Mouse (Mus musculus) kidney, adult 2 months (tissue): ENCODE measurements around the gene Fads6. TPM values are rescaled to one million over a fixed set of nuclear protein-coding genes. Genes with fewer than 3 reads are reported as not detected.
A peak's percentile ranks its signal among the peaks of the same experiment; 100 is the strongest.

Source experiments
- DNase-seq: peaks from one replicate; pipeline ENCODE4 v3.0.0; 2021
- H3K27ac ChIP-seq: fragments of 200-500 bp; 2 replicates; pipeline ENCODE4 v1.5.1; 2012; ENCODE audit warnings: low read depth, low read length, control low read depth, inconsistent platforms; ENCODE audit not compliant: insufficient read depth
- H3K27me3 ChIP-seq: fragments of 200-500 bp; replicated peaks from 2 replicates; pipeline ENCODE4 v1.6.1; 2012; ENCODE audit warnings: mild to moderate bottlenecking, moderate library complexity, low read length, inconsistent platforms; ENCODE audit not compliant: control insufficient read depth, insufficient read depth
- H3K36me3 ChIP-seq: fragments of 200-500 bp; 2 replicates; pipeline ENCODE4 v1.6.1; 2012; ENCODE audit warnings: mild to moderate bottlenecking, moderate library complexity, low read length, inconsistent platforms; ENCODE audit not compliant: control insufficient read depth, insufficient read depth
- H3K4me1 ChIP-seq: fragments of 200-500 bp; 2 replicates; pipeline ENCODE4 v1.6.1; 2011; ENCODE audit warnings: low read length; ENCODE audit not compliant: control insufficient read depth, insufficient read depth
- H3K4me3 ChIP-seq: fragments of 200-500 bp; 2 replicates; pipeline ENCODE4 v1.5.1; 2011; ENCODE audit warnings: mild to moderate bottlenecking, low read depth, low read length, control low read depth; ENCODE audit not compliant: insufficient read depth
- CTCF ChIP-seq: fragments of 200-500 bp; conservative IDR thresholded peaks from 2 replicates; pipeline ENCODE4 v1.5.1; 2011; ENCODE audit warnings: low read depth, mild to moderate bottlenecking, control low read depth, low read length, moderate library complexity, mixed read lengths; ENCODE audit not compliant: insufficient read depth, insufficient read length
- POLR2A ChIP-seq: fragments of 200-500 bp; IDR thresholded peaks from one replicate; pipeline ENCODE4 v1.6.1; 2011; ENCODE audit warnings: low read depth, low read length, control low read depth
- WGBS: fragments of 180-500 bp; shearing (Covaris S2); methylation state at CpG from one replicate; pipeline ENCODE4 v1.1.7; 2018; 5-methylcytosine and 5-hydroxymethylcytosine counted together
- polyA plus RNA-seq: library from polyadenylated mRNA; depleted of rRNA; stranded (reverse); fragments of >200 nt; gene quantifications from 2 replicates; pipeline ENCODE4 v1.2.3, GENCODE M21; 2012

Gene Fads6
- polyA plus RNA-seq, 1 experiment: 14.0 TPM

DNA sequence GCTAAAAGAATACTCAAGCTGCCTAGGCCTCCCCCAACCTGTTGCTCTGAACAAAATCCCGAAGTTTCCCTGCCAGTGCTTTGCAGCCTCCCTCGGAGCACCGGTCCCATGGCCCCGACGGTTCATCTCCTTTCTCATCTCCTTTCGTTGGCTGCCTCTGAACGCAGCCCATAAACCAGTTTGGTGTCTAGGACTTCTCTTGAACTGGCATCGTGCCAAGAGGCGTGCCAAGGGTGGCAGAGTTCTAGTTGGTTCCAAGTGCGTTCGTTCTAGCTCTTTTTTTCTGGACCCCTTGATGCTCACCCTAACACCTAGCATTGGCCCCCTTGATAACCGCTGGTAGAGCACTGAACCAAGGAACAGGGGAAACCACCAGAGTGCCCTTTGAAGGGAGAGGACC is 37.8 kb upstream of the Fads6 start:
- peak; percentile 42 for DNase-seq
- H3K4me3 ChIP-seq: no peak overlapping the region

DNA sequence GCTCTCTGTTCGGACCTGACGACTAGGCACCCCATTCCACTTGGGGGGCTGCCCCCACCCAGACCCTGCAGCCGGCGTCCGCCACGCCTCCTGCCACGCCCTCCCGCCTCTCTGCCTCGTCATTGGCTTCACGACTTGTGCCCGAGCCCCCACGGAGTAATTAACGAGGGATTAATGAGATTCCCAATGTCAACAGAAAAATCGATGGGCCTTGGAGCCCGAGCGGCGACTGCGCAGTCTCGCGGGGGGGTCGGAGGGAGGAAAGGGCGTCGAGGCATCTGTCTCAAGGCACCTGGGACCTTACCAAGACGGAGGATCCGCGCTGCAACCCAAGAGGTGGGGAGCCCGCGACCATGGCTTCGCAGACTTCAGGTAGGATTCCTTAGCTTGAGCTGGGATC is 37.1 kb upstream of the Fads6 start, which contains the start of gene Otop3:
Otop3 (plus strand) TSS at position 201 of the 400 bp plus-strand sequence.
- Histone ChIP-seq H3K4me3 (no peak within 1 kb of the TSS), H3K27ac (no peak within 1 kb of the TSS), H3K36me3 (no peaks in the 10 kb centered on the region), H3K4me1 (peaks cover 5% of the 10 kb centered on the region; the same call in 1 of the 2 replicates), H3K27me3 (no peaks in the 10 kb centered on the region)
- TF ChIP-seq CTCF (no peak), POLR2A (no peak)
- no peak for DNase-seq
- 8% methylated on average over 29 of the region's 29 CpGs for WGBS

More for the DNA sequence above, 37.8 kb upstream of the Fads6 start:
- no peaks in the 10 kb centered on the region for H3K27me3 ChIP-seq
- no peak overlapping the region for H3K27ac ChIP-seq
- H3K4me1 ChIP-seq: peaks cover 5% of the 10 kb centered on the region; the same call in 1 of the 2 replicates
- TF ChIP-seq POLR2A (no peak), CTCF (no peak)
- 48% methylated on average over 12 of the region's 12 CpGs for WGBS
- no peaks in the 10 kb centered on the region for H3K36me3 ChIP-seq

DNA sequence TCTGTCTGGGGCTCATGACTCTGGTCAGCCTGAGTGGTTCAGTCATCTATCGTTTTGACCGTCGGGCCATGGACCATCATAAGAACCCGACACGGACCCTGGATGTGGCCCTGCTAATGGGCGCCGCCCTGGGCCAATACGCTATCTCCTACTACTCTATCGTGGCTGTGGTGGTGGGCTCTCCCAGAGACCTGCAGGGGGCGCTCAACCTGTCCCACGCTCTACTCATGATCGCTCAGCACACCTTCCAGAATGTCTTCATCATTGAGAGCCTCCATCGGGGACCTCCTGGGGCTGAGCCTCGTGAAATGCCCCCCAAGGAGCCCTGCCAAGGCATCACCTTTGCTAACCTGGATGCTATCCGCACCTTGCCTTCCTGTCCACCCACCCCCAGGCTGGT is 31.9 kb upstream of the Fads6 start:
- Histone ChIP-seq H3K27me3 (no peaks in the 10 kb centered on the region), H3K4me1 (no peaks in the 10 kb centered on the region), H3K4me3 (no peak overlapping the region), H3K36me3 (no peaks in the 10 kb centered on the region), H3K27ac (no peak overlapping the region)
- TF ChIP-seq POLR2A: no peak
- no peak for TF ChIP-seq CTCF
- DNase-seq: no peak
- 69% methylated on average over 15 of the region's 15 CpGs for WGBS

DNA sequence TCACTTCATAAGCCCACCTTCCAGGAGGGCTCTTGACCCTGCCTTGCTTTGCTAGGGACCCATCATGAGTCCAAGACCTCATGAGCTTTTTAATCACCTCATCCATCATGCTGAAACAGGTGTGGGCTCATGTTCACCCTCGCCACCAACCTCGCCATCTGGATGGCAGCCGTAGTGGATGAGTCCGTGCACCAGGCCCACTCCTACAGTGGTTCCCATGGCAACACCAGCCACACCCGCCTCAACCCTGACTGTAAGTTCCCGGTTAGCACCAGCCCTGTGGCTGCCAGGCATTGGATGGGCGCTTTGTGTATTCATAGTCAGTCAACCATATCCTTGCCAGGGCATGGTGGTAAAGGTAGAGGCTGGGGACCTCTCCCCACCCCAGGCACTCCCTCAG is 29.3 kb upstream of the Fads6 start:
- no peak overlapping the region for H3K27ac ChIP-seq
- H3K27me3 ChIP-seq: peaks cover 1% of the 10 kb centered on the region; the same call in 1 of the 2 replicates
- no peak for TF ChIP-seq POLR2A
- TF ChIP-seq CTCF: no peak
- H3K4me3 ChIP-seq: no peak overlapping the region
- 38% methylated on average over 7 of the region's 7 CpGs for WGBS
- no peaks in the 10 kb centered on the region for H3K36me3 ChIP-seq
- no peak for DNase-seq
- no peaks in the 10 kb centered on the region for H3K4me1 ChIP-seq

DNA sequence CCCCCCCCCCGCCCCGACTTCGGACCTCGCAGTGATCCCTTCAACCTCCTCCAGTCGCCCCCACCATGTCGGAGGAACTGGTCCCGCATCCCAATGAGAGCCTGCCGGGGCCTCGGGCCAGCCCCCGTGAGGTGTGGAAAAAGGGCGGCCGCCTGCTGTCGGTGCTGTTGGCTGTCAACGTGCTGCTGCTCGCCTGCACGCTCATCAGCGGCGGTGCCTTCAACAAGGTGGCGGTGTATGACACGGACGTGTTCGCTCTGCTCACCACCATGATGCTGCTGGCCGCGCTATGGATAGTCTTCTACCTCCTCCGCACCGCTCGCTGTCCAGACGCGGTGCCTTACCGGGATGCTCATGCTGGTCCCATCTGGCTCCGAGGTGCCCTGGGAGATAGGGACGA is 25.9 kb upstream of the Fads6 start:
- Histone ChIP-seq H3K4me1 (no peaks in the 10 kb centered on the region), H3K36me3 (no peaks in the 10 kb centered on the region), H3K27ac (no peak overlapping the region), H3K27me3 (peaks cover 2% of the 10 kb centered on the region; the same call in 1 of the 2 replicates), H3K4me3 (no peak overlapping the region)
- WGBS: 13% methylated on average over 32 of the region's 32 CpGs
- TF ChIP-seq POLR2A: no peak
- TF ChIP-seq CTCF: no peak
- DNase-seq: no peak

DNA sequence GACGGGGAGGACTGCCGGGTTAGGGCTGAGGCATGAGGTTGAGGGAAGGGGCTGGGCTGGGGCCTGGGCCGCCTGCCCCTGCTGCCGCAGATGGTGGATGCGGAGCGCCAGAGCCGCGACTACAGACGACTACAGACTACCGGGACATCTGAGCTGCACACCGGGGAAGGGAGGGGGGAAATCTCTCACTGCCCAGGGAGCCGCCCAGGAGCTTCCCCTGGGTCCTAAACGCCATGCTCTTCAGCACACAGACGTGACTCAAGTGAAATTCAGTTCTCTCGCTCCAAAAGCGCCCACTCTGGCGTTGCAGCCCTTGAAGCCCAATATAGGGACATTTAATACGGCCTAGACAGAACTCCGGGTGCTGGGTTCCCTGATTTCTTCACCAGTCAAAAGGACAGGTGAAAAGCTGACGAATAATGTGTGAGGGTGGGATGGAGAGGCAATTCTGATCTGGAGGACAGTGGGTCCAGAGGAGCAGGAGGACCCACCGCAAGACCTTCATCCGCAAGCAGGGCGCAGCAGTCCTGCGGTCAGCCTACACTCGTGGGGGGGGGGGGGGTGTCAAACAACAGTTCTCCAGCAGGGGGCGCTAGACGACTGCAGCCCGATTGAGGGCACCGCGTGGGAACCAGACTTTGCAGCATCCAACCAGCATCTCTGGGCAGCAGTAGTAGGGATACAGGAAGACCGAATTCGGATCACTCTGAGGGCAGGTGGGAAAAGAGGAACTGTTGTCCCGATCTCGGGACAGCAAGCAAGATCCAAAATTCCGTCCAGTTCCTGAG is 24.6 kb upstream of the Fads6 start, which contains the start of gene Ush1g:
Ush1g (minus strand) TSS at position 136 of the 788 bp plus-strand sequence.
- no peaks in the 10 kb centered on the region for H3K36me3 ChIP-seq
- peak; percentile 77 for TF ChIP-seq CTCF
- TF ChIP-seq POLR2A: no peak
- peaks cover 2% of the 10 kb centered on the region; the same call in 1 of the 2 replicates for H3K27me3 ChIP-seq
- 4% methylated on average over 35 of the region's 35 CpGs for WGBS
- no peak within 1 kb of the TSS for H3K4me3 ChIP-seq
- H3K4me1 ChIP-seq: no peaks in the 10 kb centered on the region
- H3K27ac ChIP-seq: no peak within 1 kb of the TSS
- DNase-seq: peak; percentile 44

DNA sequence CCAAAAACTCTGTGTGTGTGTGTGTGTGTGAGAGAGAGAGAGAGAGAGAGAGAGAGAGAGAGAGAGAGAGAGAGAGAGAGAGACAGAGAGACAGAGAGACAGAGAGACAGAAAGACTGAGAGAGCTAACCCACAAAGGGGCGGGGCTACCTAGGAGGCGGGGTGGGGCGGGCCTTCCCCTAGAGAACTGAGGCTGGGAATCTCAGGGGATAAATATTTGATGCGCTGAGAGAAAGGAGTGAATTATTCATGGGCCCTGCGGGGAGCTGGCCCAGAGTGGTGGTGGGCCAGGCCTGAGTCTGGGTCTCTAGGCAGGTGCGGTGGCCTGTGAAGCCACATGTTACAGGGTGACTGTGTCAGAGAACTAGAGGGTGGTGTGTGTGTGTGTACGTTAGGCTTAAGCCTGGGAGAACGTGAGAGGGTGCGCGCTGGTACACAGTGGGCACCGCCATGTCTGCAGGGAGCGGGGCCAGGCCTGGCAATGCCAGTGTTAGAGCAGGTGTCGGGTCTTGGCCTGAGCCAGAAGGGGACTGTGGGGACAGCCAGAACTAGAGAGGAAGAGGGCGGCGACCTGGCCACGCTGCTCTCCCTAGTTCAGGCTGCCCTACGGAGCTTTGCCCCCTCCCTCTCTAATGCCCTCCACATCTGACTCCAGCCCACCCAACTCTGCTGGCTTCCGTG is 22.4 kb upstream of the Fads6 start:
- Histone ChIP-seq H3K27ac (no peak overlapping the region), H3K27me3 (peaks cover 2% of the 10 kb centered on the region; the same call in 1 of the 2 replicates), H3K36me3 (no peaks in the 10 kb centered on the region), H3K4me3 (no peak overlapping the region), H3K4me1 (no peaks in the 10 kb centered on the region)
- DNase-seq: no peak
- TF ChIP-seq POLR2A (no peak), CTCF (no peak)
- WGBS: 26% methylated on average over 18 of the region's 18 CpGs
